Mouse (Mus musculus) lung, postnatal 0 days (tissue): ENCODE results near the gene Sirt6. TPM values are rescaled to one million over a fixed set of nuclear protein-coding genes. Genes with fewer than 3 reads are reported as not detected.

Experiments used
- ATAC-seq: fragments of 200-750 bp; cut with Nextera tagmentation; 2 replicates; pipeline ENCODE4 v1.8.0; 2017; ENCODE audit warnings: moderate library complexity
- DNase-seq: peaks from one replicate; pipeline ENCODE4 v3.0.0-alpha.2; 2016; ENCODE audit warnings: low spot score
- H3K27ac ChIP-seq: fragments of 300-500 bp; sonication (generic); 2 replicates; pipeline ENCODE4 v1.5.1; 2014; ENCODE audit warnings: antibody characterized with exemption, mild to moderate bottlenecking, low read length, mixed read lengths
- H3K27me3 ChIP-seq: fragments of 300-500 bp; sonication (generic); replicated peaks from 2 replicates; pipeline ENCODE4 v1.6.1; 2014; ENCODE audit warnings: low read length, mixed read lengths; ENCODE audit not compliant: insufficient read depth
- H3K36me3 ChIP-seq: fragments of 300-500 bp; sonication (generic); 2 replicates; pipeline ENCODE4 v1.6.1; 2014; ENCODE audit warnings: low read length, mixed read lengths; ENCODE audit not compliant: insufficient read depth
- H3K4me1 ChIP-seq: fragments of 300-500 bp; sonication (generic); 2 replicates; pipeline ENCODE4 v1.6.1; 2014; ENCODE audit warnings: antibody characterized with exemption, low read depth, low read length, mixed read lengths; ENCODE audit not compliant: insufficient read depth
- H3K4me2 ChIP-seq: fragments of 300-500 bp; sonication (generic); replicated peaks from 2 replicates; pipeline ENCODE4 v1.6.1; 2014; ENCODE audit warnings: low read depth, mild to moderate bottlenecking, low read length, moderate library complexity, mixed read lengths
- H3K4me3 ChIP-seq: fragments of 300-500 bp; sonication (generic); 2 replicates; pipeline ENCODE4 v1.5.1; 2014; ENCODE audit warnings: low read depth, low read length
- H3K9ac ChIP-seq: fragments of 300-500 bp; sonication (generic); replicated peaks from 2 replicates; pipeline ENCODE4 v1.6.1; 2014; ENCODE audit warnings: low read depth, mild to moderate bottlenecking
- H3K9me3 ChIP-seq: fragments of 300-500 bp; sonication (generic); 2 replicates; pipeline ENCODE4 v1.6.1; 2016; ENCODE audit warnings: low read length, mixed read lengths
- CTCF ChIP-seq: IDR thresholded peaks from 2 replicates; pipeline ENCODE4 v1.5.1; 2016; ENCODE audit warnings: antibody characterized with exemption, mild to moderate bottlenecking
- EP300 ChIP-seq: IDR thresholded peaks from 2 replicates; pipeline ENCODE4 v1.6.1; 2016; ENCODE audit warnings: antibody characterized with exemption, mild to moderate bottlenecking, control low read depth
- WGBS: fragments of 180-500 bp; shearing (Covaris S2); extraction: QIAGEN DNeasy Blood & Tissue Kit; methylation state at CpG from one replicate; pipeline ENCODE4 v1.1.7; 2014; 5-methylcytosine and 5-hydroxymethylcytosine counted together
- polyA plus RNA-seq: library from polyadenylated mRNA; unstranded; fragments of >200 nt; fragmentation: Nextera tagmentation; extraction: Ambion mirVana; gene quantifications from 2 replicates; pipeline ENCODE4 v1.2.1, GENCODE M21; 2015

Gene Sirt6
- polyA plus RNA-seq, 1 experiment from 2014 or later = 24.1 TPM

- no peak for ATAC-seq
- Histone ChIP-seq H3K27me3 (no peaks in the 10 kb centered on the region), H3K4me1 (no peaks in the 10 kb centered on the region), H3K36me3 (no peaks in the 10 kb centered on the region), H3K4me2 (no peak overlapping the region), H3K27ac (no peak overlapping the region), H3K9me3 (no peaks in the 10 kb centered on the region; the same call in 1 of the 2 replicates), H3K4me3 (no peak overlapping the region), H3K9ac (no peak overlapping the region)
- WGBS = 63% methylated on average over 3 of the region's 3 CpGs
- DNase-seq = no peak
- no peak for TF ChIP-seq CTCF
- no peak for TF ChIP-seq EP300
Observed at GRCm38 (mm10) chr10:81612779-81613178, 14.8 kb downstream of the Sirt6 start.

DNA sequence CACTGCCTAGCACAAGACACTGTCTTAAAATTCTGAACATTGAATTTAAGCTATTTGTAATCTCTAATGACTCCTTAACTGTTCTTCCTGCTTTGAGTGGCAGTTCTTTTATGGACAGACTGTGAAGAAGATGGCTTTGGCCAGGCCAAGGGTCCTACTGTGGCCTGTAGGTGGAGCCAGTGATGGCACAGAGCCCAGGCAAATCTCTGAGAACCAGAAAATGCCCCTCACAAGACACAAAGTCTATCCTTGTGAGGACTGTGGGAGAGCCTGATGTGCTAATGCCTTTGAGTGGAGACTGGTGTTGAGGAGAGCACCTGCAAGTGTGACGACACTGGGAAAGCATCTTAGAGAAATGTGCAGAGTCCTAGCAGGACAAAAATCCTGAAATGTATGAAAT lies 19.3 kb downstream of the Sirt6 start:
- H3K9me3 ChIP-seq = no peaks in the 10 kb centered on the region; the same call in 1 of the 2 replicates
- no peak overlapping the region for H3K4me2 ChIP-seq
- no peak overlapping the region for H3K27ac ChIP-seq
- no peak overlapping the region for H3K4me3 ChIP-seq
- 97% methylated on average over 1 of the region's 1 CpGs for WGBS
- no peak for DNase-seq
- ATAC-seq = no peak
- no peaks in the 10 kb centered on the region for H3K27me3 ChIP-seq
- H3K4me1 ChIP-seq = no peaks in the 10 kb centered on the region; the same call in 1 of the 2 replicates
- TF ChIP-seq EP300 = no peak
- TF ChIP-seq CTCF = peak; percentile 42
- no peaks in the 10 kb centered on the region for H3K36me3 ChIP-seq
- no peak overlapping the region for H3K9ac ChIP-seq

GRCm38 (mm10) chr10:81605974-81606751 lies 21.4 kb downstream of the Sirt6 start, which contains the start of gene BC025920:
TSS of gene BC025920 (plus strand) at chr10:81606270.
- Histone ChIP-seq H3K4me2 (peak within 1 kb of the TSS; percentile 62), H3K36me3 (no peaks in the 10 kb centered on the region), H3K27ac (peak within 1 kb of the TSS; percentile 84), H3K4me1 (peaks cover 7% of the 10 kb centered on the region; the same call in 1 of the 2 replicates), H3K9ac (peak within 1 kb of the TSS; percentile 26; the same call in 1 of the 2 replicates), H3K27me3 (no peaks in the 10 kb centered on the region), H3K4me3 (peak within 1 kb of the TSS; percentile 45), H3K9me3 (no peaks in the 10 kb centered on the region; the same call in 1 of the 2 replicates)
- TF ChIP-seq CTCF (0 out of 2 replicates have a peak, but pooled peaks have one; percentile 11), EP300 (peak; percentile 88)
- ATAC-seq (peak; percentile 92), DNase-seq (peak; percentile 99)
- under 1% methylated on average over 39 of the region's 39 CpGs for WGBS

- Histone ChIP-seq H3K27me3 (no peaks in the 10 kb centered on the region), H3K4me3 (peak overlapping the region; percentile 38), H3K4me2 (peak overlapping the region; percentile 62), H3K9me3 (no peaks in the 10 kb centered on the region), H3K27ac (peak overlapping the region; percentile 81), H3K36me3 (no peaks in the 10 kb centered on the region), H3K4me1 (peaks cover 9% of the 10 kb centered on the region; the same call in 1 of the 2 replicates), H3K9ac (no peak overlapping the region)
- DNase-seq (no peak), ATAC-seq (no peak)
- 1% methylated on average over 14 of the region's 14 CpGs for WGBS
- TF ChIP-seq EP300 = no peak
- no peak for TF ChIP-seq CTCF
Observed at GRCm38 (mm10) chr10:81605666-81605973, 22.0 kb downstream of the Sirt6 start.

DNA sequence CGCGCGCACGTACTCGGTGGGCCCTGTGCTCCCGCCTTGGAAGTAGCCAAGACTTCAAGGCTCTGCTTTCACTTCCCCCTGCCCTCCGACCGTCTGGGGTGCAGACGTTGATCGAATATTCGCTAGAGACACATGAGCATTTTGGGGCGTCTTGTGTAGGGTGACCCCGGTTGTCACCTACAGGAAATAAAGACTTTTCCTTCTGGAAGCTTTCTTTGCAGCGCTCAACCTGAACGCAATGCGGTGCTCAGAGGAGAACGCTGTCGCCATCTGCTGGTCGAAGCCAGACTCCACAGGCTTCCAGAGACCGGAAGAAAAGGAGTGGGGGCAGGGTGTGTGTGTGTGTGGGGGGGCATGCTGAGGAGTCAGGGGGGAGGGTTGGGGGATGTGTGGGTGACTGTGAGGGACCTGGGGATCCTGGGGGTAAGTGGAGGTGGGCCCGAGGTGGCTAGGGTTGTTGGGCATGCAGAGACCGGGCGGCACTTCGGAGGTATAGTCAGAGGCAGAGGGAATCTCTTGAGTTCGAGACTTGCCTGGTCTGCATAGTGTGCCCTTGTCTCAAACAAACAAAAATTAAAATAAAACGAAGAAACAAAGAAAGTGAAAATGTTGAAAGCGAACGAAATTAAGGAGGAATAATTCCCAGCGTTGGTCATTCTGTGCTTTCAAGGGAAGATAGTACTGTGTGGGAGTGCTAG lies 22.5 kb downstream of the Sirt6 start:
- WGBS = 16% methylated on average over 29 of the region's 29 CpGs
- Histone ChIP-seq H3K36me3 (no peaks in the 10 kb centered on the region), H3K4me1 (peaks cover 10% of the 10 kb centered on the region; the same call in 1 of the 2 replicates), H3K9ac (no peak overlapping the region), H3K27me3 (no peaks in the 10 kb centered on the region), H3K27ac (peak overlapping the region; percentile 81), H3K4me3 (peak overlapping the region; percentile 38), H3K9me3 (no peaks in the 10 kb centered on the region), H3K4me2 (peak overlapping the region; percentile 62)
- peak; percentile 93 for TF ChIP-seq CTCF
- TF ChIP-seq EP300 = no peak
- DNase-seq (peak; percentile 93), ATAC-seq (peak; percentile 43)
